Mouse (Mus musculus): ENCODE results near the gene Ppp1r15a.

DNA sequence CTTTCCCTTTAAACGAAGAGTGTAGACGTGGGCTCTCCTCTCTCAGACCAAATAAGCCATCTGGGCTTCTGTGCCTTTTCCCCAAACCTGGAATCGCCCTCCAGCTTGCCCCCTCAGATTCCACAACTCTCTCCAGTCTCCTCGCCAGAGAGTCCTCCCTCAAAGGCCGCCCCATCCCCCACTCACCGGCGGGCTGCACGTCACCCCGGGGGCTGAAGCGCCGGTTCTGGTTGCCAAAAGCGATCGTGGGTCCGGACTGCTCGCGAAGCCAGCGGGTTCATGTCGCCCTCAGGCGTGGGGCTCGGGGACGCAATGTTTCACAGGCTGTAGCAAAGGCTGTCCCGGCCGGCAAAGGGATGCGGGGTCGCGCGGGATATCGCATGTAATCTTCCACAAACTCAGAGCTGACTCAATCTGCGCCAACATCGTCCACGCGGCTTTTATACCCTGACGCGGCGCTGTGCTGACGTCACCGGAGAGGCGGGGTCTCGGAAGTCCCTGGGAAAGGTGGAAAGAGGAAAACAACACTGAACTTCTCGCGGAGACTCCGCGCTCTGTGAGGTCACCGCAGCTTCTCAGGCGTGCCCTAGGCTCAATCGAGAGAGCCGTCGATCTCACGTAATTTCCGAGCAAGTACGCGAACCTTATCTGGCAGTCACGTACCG, at the start of gene Ppp1r15a, which contains the start of gene Plekha4:
- no peak for TF ChIP-seq MYOG (IDR thresholded peaks at IDR 0.05; ENCODE audit: control insufficient read depth, extremely low read depth, insufficient read length)
- TF ChIP-seq CTCF (IDR thresholded peaks at IDR 0.05; ENCODE audit: control insufficient read depth, insufficient read depth, insufficient read length), result no peak

Measured in C2C12 (cell line).